Mouse (Mus musculus): ENCODE data around the gene Spata5. TPM values are rescaled to one million over a fixed set of nuclear protein-coding genes. Genes with fewer than 3 reads are reported as not detected.

Spata5 gene
- total and polyA plus RNA-seq, 2 experiments, result 1.1 to 8.7 TPM

DNA sequence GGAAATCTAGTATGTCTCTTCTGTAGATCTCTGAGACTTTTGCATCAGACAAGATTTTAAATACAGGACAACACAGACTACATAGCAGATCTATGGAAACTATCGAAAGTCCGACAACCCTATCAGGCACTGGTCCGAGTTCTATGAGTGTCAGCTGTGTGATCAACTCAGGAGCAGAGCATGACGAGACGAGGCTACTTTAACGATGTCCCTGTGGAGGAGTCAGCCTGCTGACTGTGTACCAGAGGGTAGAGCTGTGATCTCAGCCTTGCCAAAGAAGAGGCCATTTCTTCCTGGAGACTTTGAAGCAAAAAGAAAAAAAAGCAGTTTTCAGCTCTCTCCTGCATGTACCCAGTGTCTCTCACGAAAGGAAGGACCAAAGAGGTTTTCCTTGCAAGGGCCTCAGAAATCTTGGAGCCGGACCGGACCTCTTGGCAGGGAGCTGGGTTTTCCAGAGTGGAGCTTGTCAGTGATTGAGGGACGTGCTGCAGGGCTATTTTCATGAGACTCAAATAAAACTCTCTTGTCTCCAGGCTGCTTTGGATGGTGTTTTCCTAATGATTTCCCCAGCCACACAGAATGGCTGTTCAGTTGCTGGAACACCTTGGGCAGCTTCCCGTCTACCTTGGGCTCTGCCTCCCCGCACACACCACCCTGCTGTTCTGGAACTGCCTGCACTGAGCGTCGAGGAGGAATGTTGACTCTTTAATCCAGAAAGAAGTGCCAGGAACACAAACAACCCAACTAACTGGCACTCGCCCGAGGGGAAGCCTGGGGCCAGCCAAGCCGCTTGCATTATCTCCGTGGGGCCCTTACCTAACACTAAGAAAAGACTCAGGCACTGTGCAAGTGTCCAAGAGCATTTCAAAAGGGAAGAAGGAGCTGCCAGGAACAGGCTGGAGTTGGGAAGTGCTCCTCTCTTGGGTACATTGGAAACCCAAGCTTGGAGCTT is 39.5 kb upstream of the Spata5 start:
- H3K9ac ChIP-seq (ENCODE audit: low read depth, low read length), result no peak overlapping the region
- no peak overlapping the region for H3K4me3 ChIP-seq (ENCODE audit: insufficient read depth, low read depth, low read length)
- WGBS, result 48% methylated on average over 18 of the region's 18 CpGs
- TF ChIP-seq CTCF (IDR thresholded peaks at IDR 0.05; ENCODE audit: low read depth, low read length) (no peak), POLR2A (IDR thresholded peaks at IDR 0.05; ENCODE audit: extremely low read depth, insufficient read depth, low read length) (no peak)
- no peaks in the 10 kb centered on the region for H3K79me2 ChIP-seq (ENCODE audit: control insufficient read depth, insufficient read depth, low read length)
- H3K4me1 ChIP-seq (ENCODE audit: control insufficient read depth, insufficient read depth, low read length), result peaks cover 3% of the 10 kb centered on the region; the same call in 1 of the 2 replicates
- peak; percentile 81 for DNase-seq (ENCODE audit: extremely low read depth, low read depth, low spot score)
- no peaks in the 10 kb centered on the region for H3K36me3 ChIP-seq (ENCODE audit: control insufficient read depth, insufficient read depth, low read length)
- no peak overlapping the region for H3K27ac ChIP-seq (replicated peaks; ENCODE audit: insufficient read depth, low read depth, low read length)
- H3K27me3 ChIP-seq (ENCODE audit: control insufficient read depth, insufficient read depth, low read length), result no peaks in the 10 kb centered on the region

DNA sequence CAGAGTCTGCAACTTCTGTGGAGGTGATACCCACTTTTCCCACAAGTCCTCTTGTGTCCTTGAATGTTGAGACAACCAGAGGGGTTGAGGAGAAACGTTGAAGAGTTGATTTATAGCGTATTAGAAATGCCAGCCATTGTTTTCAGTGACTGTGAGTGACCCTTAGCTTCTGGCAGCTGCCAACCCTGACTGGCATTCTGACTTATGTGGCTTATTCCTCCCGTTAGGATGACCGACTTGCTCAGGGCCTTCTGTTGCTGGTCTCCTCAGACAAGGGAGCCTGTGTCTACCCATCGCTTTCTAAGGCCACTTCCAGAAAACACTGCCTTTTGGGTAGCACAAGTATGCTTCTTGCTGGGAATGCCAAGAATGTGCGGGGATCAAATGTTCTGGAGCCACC is 38.2 kb upstream of the Spata5 start:
- no peak for DNase-seq (ENCODE audit: extremely low read depth, low read depth, low spot score)
- H3K36me3 ChIP-seq (ENCODE audit: control insufficient read depth, insufficient read depth, low read length), result no peaks in the 10 kb centered on the region
- H3K79me2 ChIP-seq (ENCODE audit: control insufficient read depth, insufficient read depth, low read length), result no peaks in the 10 kb centered on the region
- no peak overlapping the region for H3K27ac ChIP-seq (replicated peaks; ENCODE audit: insufficient read depth, low read depth, low read length)
- no peak overlapping the region for H3K4me3 ChIP-seq (ENCODE audit: insufficient read depth, low read depth, low read length)
- H3K27me3 ChIP-seq (ENCODE audit: control insufficient read depth, insufficient read depth, low read length), result no peaks in the 10 kb centered on the region
- no peak overlapping the region for H3K9ac ChIP-seq (ENCODE audit: low read depth, low read length)
- 67% methylated on average over 6 of the region's 6 CpGs for WGBS
- no peak for TF ChIP-seq POLR2A (IDR thresholded peaks at IDR 0.05; ENCODE audit: extremely low read depth, insufficient read depth, low read length)
- no peak for TF ChIP-seq CTCF (IDR thresholded peaks at IDR 0.05; ENCODE audit: low read depth, low read length)
- H3K4me1 ChIP-seq (ENCODE audit: control insufficient read depth, insufficient read depth, low read length), result peaks cover 3% of the 10 kb centered on the region; the same call in 1 of the 2 replicates

DNA sequence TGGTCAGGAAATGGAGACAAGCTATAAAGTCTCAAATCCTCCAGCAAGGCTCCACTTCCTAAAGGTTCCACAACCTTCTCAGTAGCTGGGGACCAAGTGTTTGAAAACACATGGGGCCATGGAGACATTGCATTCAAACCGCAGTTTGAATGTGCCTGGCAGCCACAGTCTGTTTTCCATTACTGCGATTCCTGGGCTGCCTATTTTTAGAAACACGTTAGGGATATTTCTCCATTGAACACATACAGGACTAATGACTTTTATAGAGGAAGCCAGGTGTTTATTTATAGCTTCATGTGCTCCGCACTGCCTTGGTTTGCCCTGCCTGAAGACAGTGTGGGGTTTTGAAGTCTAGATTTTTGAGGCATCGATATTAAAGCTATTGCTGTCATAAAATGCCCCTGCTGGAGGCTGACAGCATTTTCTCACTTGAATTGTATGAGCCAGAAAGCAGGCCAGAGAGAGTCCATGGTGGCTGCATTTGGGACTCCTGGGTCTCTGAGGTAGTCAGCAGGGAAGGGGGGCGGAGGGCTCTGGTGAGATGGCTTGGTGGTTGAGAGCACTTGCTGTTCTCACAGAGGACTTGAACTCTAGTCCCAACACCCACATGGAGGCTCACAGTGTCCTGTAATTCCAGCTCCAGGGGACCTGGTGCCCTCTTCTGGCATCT is 36.5 kb upstream of the Spata5 start:
- Histone ChIP-seq H3K36me3 (ENCODE audit: control insufficient read depth, insufficient read depth, low read length) (no peaks in the 10 kb centered on the region), H3K4me1 (ENCODE audit: control insufficient read depth, insufficient read depth, low read length) (peaks cover 3% of the 10 kb centered on the region; the same call in 1 of the 2 replicates), H3K27ac (replicated peaks; ENCODE audit: insufficient read depth, low read depth, low read length) (no peak overlapping the region), H3K79me2 (ENCODE audit: control insufficient read depth, insufficient read depth, low read length) (no peaks in the 10 kb centered on the region), H3K4me3 (ENCODE audit: insufficient read depth, low read depth, low read length) (no peak overlapping the region), H3K9ac (ENCODE audit: low read depth, low read length) (no peak overlapping the region), H3K27me3 (ENCODE audit: control insufficient read depth, insufficient read depth, low read length) (no peaks in the 10 kb centered on the region)
- WGBS, result 90% methylated on average over 6 of the region's 6 CpGs
- no peak for DNase-seq (ENCODE audit: extremely low read depth, low read depth, low spot score)
- TF ChIP-seq POLR2A (IDR thresholded peaks at IDR 0.05; ENCODE audit: extremely low read depth, insufficient read depth, low read length) (no peak), CTCF (IDR thresholded peaks at IDR 0.05; ENCODE audit: low read depth, low read length) (no peak)

DNA sequence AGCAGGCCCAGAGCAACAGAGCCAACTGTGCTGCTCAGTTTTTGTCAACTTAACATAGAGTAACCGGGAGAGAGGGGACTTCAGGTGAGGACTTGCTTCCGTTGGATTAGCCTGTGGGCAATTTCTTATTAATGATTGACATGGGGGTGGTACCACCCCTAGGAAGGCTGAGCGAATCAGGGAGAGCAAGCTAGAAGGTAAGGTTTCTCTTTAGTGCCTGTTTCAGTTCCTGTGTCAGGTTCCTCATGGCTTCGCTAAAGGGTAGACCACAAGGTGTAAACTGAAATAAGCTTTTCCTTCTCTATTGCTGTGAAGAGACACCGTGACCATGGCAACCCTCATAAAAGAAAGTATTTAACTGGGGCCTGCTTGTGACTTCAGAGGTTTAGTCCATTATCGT is 32.4 kb upstream of the Spata5 start:
- Histone ChIP-seq H3K27ac (replicated peaks; ENCODE audit: insufficient read depth, low read depth, low read length) (no peak overlapping the region), H3K27me3 (ENCODE audit: control insufficient read depth, insufficient read depth, low read length) (no peaks in the 10 kb centered on the region), H3K79me2 (ENCODE audit: control insufficient read depth, insufficient read depth, low read length) (no peaks in the 10 kb centered on the region), H3K4me3 (ENCODE audit: insufficient read depth, low read depth, low read length) (no peak overlapping the region), H3K9ac (ENCODE audit: low read depth, low read length) (no peak overlapping the region), H3K4me1 (ENCODE audit: control insufficient read depth, insufficient read depth, low read length) (no peaks in the 10 kb centered on the region), H3K36me3 (ENCODE audit: control insufficient read depth, insufficient read depth, low read length) (no peaks in the 10 kb centered on the region)
- no peak for DNase-seq (ENCODE audit: extremely low read depth, low read depth, low spot score)
- TF ChIP-seq POLR2A (IDR thresholded peaks at IDR 0.05; ENCODE audit: extremely low read depth, insufficient read depth, low read length), result no peak
- no peak for TF ChIP-seq CTCF (IDR thresholded peaks at IDR 0.05; ENCODE audit: low read depth, low read length)
- 82% methylated on average over 6 of the region's 6 CpGs for WGBS

DNA sequence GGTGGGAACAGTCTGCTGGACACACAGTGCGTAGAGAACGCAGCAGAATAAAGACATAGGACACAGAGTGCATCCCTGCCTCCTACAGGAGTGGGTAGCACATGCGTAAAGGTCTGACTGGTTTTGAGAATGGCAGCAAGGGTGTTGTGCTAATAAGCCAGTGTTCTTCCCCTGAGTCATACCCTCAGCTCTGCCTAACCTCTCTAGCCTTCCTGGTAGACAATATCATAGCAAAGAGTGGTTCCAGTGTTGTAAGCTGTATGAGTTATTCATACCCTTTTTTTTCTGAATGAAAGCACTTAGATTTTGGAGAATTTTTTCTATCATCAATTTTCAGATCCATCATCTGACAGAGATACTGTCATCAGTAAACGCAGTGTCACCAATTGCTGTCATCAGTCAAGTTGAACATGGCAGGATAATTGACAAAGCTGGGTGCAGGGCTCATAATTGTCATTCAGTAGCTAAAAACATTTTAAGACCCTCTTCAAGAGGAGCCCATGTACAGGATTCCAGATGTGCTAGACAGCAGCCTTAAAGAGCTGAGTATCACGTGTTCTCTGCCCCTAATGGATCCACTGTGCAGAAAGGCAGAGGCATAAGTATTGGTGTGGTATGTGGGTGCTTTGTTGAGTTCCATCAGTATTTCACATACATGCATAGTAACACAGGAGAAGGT is 22.6 kb upstream of the Spata5 start:
- no peaks in the 10 kb centered on the region for H3K79me2 ChIP-seq (ENCODE audit: control insufficient read depth, insufficient read depth, low read length)
- no peaks in the 10 kb centered on the region for H3K36me3 ChIP-seq (ENCODE audit: control insufficient read depth, insufficient read depth, low read length)
- TF ChIP-seq POLR2A (IDR thresholded peaks at IDR 0.05; ENCODE audit: extremely low read depth, insufficient read depth, low read length) (no peak), CTCF (IDR thresholded peaks at IDR 0.05; ENCODE audit: low read depth, low read length) (no peak)
- no peak overlapping the region for H3K4me3 ChIP-seq (ENCODE audit: insufficient read depth, low read depth, low read length)
- peaks cover under 1% of the 10 kb centered on the region; the same call in 1 of the 2 replicates for H3K4me1 ChIP-seq (ENCODE audit: control insufficient read depth, insufficient read depth, low read length)
- DNase-seq (ENCODE audit: extremely low read depth, low read depth, low spot score), result no peak
- no peak overlapping the region for H3K9ac ChIP-seq (ENCODE audit: low read depth, low read length)
- no peak overlapping the region for H3K27ac ChIP-seq (replicated peaks; ENCODE audit: insufficient read depth, low read depth, low read length)
- no peaks in the 10 kb centered on the region for H3K27me3 ChIP-seq (ENCODE audit: control insufficient read depth, insufficient read depth, low read length)
- WGBS, result 94% methylated on average over 5 of the region's 5 CpGs

Measured in liver, adult 2 months (tissue).